Mouse (Mus musculus): ENCODE measurements around the gene Ncmap. TPM values are rescaled to one million over a fixed set of nuclear protein-coding genes. Genes with fewer than 3 reads are reported as not detected.

Gene Ncmap
- polyA plus RNA-seq, 2 experiments = 0.06 to 0.08 TPM

GRCm38 (mm10) chr4:135436291-135436690, 38.3 kb upstream of the Ncmap start:
- Histone ChIP-seq H3K27ac (no peak overlapping the region), H3K9me3 (ENCODE audit: control insufficient read depth, low read length) (no peaks in the 10 kb centered on the region), H3K27me3 (ENCODE audit: control insufficient read depth, insufficient read depth, low read length) (no peaks in the 10 kb centered on the region), H3K9ac (replicated peaks) (no peak overlapping the region), H3K36me3 (replicated peaks; ENCODE audit: control insufficient read depth, insufficient read depth, low read depth) (no peaks in the 10 kb centered on the region), H3K4me3 (ENCODE audit: insufficient read depth in 1 of 2, low read depth in 2 of 2, low read length in 2 of 2) (no peak overlapping the region), H3K4me1 (replicated peaks; ENCODE audit: control insufficient read depth in 2 of 2, insufficient read depth in 2 of 2, low read length in 1 of 2) (peaks cover 18 to 38% of the 10 kb centered on the region in 2 experiments), H3K4me2 (ENCODE audit: low read depth) (peak overlapping the region; percentile 14)
- ATAC-seq (ENCODE audit: insufficient read depth) (no peak), DNase-seq (ENCODE audit: low read depth in 3 of 3, low spot score in 3 of 3) (peak in 1 of 3 experiments; percentile 22)
- 23% methylated on average over 13 of the region's 13 CpGs for WGBS (ENCODE audit: insufficient replicate concordance)
- no peak for TF ChIP-seq CTCF (IDR thresholded peaks at IDR 0.05; ENCODE audit: low read depth)
- no peak for TF ChIP-seq EP300 (IDR thresholded peaks at IDR 0.05; ENCODE audit: low read depth)

- Histone ChIP-seq H3K9ac (replicated peaks) (peak overlapping the region; percentile 76), H3K4me3 (ENCODE audit: insufficient read depth in 1 of 2, low read depth in 2 of 2, low read length in 2 of 2) (peak overlapping the region; percentile 54 to 81), H3K4me2 (ENCODE audit: low read depth) (peak overlapping the region; percentile 90), H3K9me3 (ENCODE audit: control insufficient read depth, low read length) (no peaks in the 10 kb centered on the region), H3K4me1 (replicated peaks; ENCODE audit: control insufficient read depth in 2 of 2, insufficient read depth in 2 of 2, low read length in 1 of 2) (peaks cover 11 to 25% of the 10 kb centered on the region in 2 experiments), H3K27ac (peak overlapping the region; percentile 89), H3K27me3 (ENCODE audit: control insufficient read depth, insufficient read depth, low read length) (no peaks in the 10 kb centered on the region), H3K36me3 (replicated peaks; ENCODE audit: control insufficient read depth, insufficient read depth, low read depth) (no peaks in the 10 kb centered on the region)
- no peak for DNase-seq (ENCODE audit: low read depth in 3 of 3, low spot score in 3 of 3)
- TF ChIP-seq CTCF (IDR thresholded peaks at IDR 0.05; ENCODE audit: low read depth) = no peak
- no peak for TF ChIP-seq EP300 (IDR thresholded peaks at IDR 0.05; ENCODE audit: low read depth)
- WGBS (ENCODE audit: insufficient replicate concordance) = 35% methylated on average over 11 of the region's 11 CpGs
- ATAC-seq (ENCODE audit: insufficient read depth) = no peak
Observed at GRCm38 (mm10) chr4:135434395-135434789, 36.4 kb upstream of the Ncmap start.

GRCm38 (mm10) chr4:135433443-135434394, 35.7 kb upstream of the Ncmap start, which contains the start of gene Rcan3:
TSS of gene Rcan3 (minus strand) at chr4:135433853.
- H3K4me3 ChIP-seq (ENCODE audit: insufficient read depth in 1 of 2, low read depth in 2 of 2, low read length in 2 of 2) = peak within 1 kb of the TSS; percentile 57 to 81
- peak within 1 kb of the TSS; percentile 90 for H3K4me2 ChIP-seq (ENCODE audit: low read depth)
- H3K36me3 ChIP-seq (replicated peaks; ENCODE audit: control insufficient read depth, insufficient read depth, low read depth) = no peaks in the 10 kb centered on the region
- H3K4me1 ChIP-seq (replicated peaks; ENCODE audit: control insufficient read depth in 2 of 2, insufficient read depth in 2 of 2, low read length in 1 of 2) = peaks cover 9 to 24% of the 10 kb centered on the region in 2 experiments
- 0 out of 2 replicates have a peak, but pooled peaks have one; percentile 21 for TF ChIP-seq CTCF (IDR thresholded peaks at IDR 0.05; ENCODE audit: low read depth)
- no peak for TF ChIP-seq EP300 (IDR thresholded peaks at IDR 0.05; ENCODE audit: low read depth)
- peak; percentile 91 for ATAC-seq (ENCODE audit: insufficient read depth)
- H3K27me3 ChIP-seq (ENCODE audit: control insufficient read depth, insufficient read depth, low read length) = no peaks in the 10 kb centered on the region
- peak within 1 kb of the TSS; percentile 89 for H3K27ac ChIP-seq
- no peaks in the 10 kb centered on the region for H3K9me3 ChIP-seq (ENCODE audit: control insufficient read depth, low read length)
- peak; percentile 69 to 86 (median 77) for DNase-seq (ENCODE audit: low read depth in 3 of 3, low spot score in 3 of 3)
- under 1% methylated on average over 72 of the region's 79 CpGs for WGBS (ENCODE audit: insufficient replicate concordance)
- peak within 1 kb of the TSS; percentile 86 for H3K9ac ChIP-seq (replicated peaks)

GRCm38 (mm10) chr4:135433086-135433442, 35.0 kb upstream of the Ncmap start:
- Histone ChIP-seq H3K9me3 (ENCODE audit: control insufficient read depth, low read length) (no peaks in the 10 kb centered on the region), H3K36me3 (replicated peaks; ENCODE audit: control insufficient read depth, insufficient read depth, low read depth) (no peaks in the 10 kb centered on the region), H3K4me2 (ENCODE audit: low read depth) (peak overlapping the region; percentile 90), H3K27ac (peak overlapping the region; percentile 53; the same call in 1 of the 2 replicates), H3K27me3 (ENCODE audit: control insufficient read depth, insufficient read depth, low read length) (no peaks in the 10 kb centered on the region), H3K4me3 (ENCODE audit: insufficient read depth in 1 of 2, low read depth in 2 of 2, low read length in 2 of 2) (peak overlapping the region; percentile 57 to 81), H3K4me1 (replicated peaks; ENCODE audit: control insufficient read depth in 2 of 2, insufficient read depth in 2 of 2, low read length in 1 of 2) (peaks cover 9 to 24% of the 10 kb centered on the region in 2 experiments), H3K9ac (replicated peaks) (peak overlapping the region; percentile 86)
- DNase-seq (ENCODE audit: low read depth in 3 of 3, low spot score in 3 of 3) (no peak), ATAC-seq (ENCODE audit: insufficient read depth) (no peak)
- WGBS (ENCODE audit: insufficient replicate concordance) = 15% methylated on average over 10 of the region's 10 CpGs
- TF ChIP-seq CTCF (IDR thresholded peaks at IDR 0.05; ENCODE audit: low read depth) (no peak), EP300 (IDR thresholded peaks at IDR 0.05; ENCODE audit: low read depth) (no peak)
